Mouse (Mus musculus): ENCODE data around the gene Brinp1.

DNA sequence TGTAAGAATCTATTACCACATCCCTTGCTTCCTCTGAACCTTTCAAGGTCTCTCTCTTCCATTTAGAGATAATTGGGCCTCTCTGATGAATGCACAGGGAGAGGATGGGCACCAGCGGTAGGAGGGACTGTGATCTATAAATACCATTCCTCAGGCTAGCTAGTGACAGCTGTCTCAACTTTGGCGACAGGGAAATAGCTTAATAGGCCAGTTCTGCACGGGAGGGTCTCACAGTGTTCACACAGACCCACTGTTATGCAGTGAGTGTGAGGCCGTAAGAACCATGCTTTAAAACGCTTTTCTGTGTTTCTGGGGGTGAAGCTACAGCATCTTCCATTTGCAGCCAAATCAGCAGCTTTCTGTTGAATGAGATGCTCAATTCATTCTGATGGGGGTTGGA lies 186.8 kb downstream of the Brinp1 start:
- TF ChIP-seq HCFC1 (IDR thresholded peaks at IDR 0.05; ENCODE audit: borderline replicate concordance, insufficient read depth, low read length) (no peak), ZC3H11A (IDR thresholded peaks at IDR 0.05; ENCODE audit: borderline replicate concordance, low read depth, low read length) (no peak), MAFK (IDR thresholded peaks at IDR 0.05; ENCODE audit: insufficient read depth, low read depth, low read length) (no peak), ZNF384 (IDR thresholded peaks at IDR 0.05; ENCODE audit: low read depth, low read length) (no peak)
